Comparison of ENCODE assay signal across 7 mouse cellular contexts in genomic region chr10:93430915-93431522, GRCm38 (mm10). TPM values are rescaled to one million over a fixed set of nuclear protein-coding genes. Genes with fewer than 3 reads are reported as not detected.
DNase-seq lines count a peak whose midpoint lies in the region; ATAC-seq and TF ChIP-seq lines count a peak whose summit lies in the region.

No protein-coding gene starts in this region.

- no peak for TF ChIP-seq EP300 in stomach, postnatal 0 days (optimal IDR thresholded peaks at IDR 0.05)

- H3K27me3 ChIP-seq in forebrain, embryonic 10.5 days (ENCODE audit: poor library complexity, severe bottlenecking): peaks cover 15% of the 10 kb centered on the region
- H3K27me3 ChIP-seq in intestine, embryonic 16.5 days (replicated peaks; ENCODE audit: control insufficient read depth, insufficient read depth, low read length): no peaks in the 10 kb centered on the region
- no peaks in the 10 kb centered on the region for H3K27me3 ChIP-seq in stomach, postnatal 0 days (ENCODE audit: control insufficient read depth, insufficient read depth, low read length)

- peak; percentile 19; the same call in 1 of the 2 replicates for ATAC-seq in intestine, embryonic 16.5 days
- peak; percentile 78 for ATAC-seq in megakaryocyte, adult 5-6 weeks (ENCODE audit: poor library complexity, severe bottlenecking)
- no peak for ATAC-seq in stomach, postnatal 0 days (ENCODE audit: low FRiP score, low TSS enrichment)

- H3K9me3 ChIP-seq in forebrain, embryonic 10.5 days: no peaks in the 10 kb centered on the region
- no peaks in the 10 kb centered on the region for H3K9me3 ChIP-seq in intestine, embryonic 16.5 days (ENCODE audit: control insufficient read depth, low read length)
- no peaks in the 10 kb centered on the region for H3K9me3 ChIP-seq in stomach, postnatal 0 days (ENCODE audit: control insufficient read depth, low read length)

- 6% methylated on average over 22 of the region's 22 CpGs for WGBS in forebrain, embryonic 10.5 days
- 16% methylated on average over 22 of the region's 22 CpGs for WGBS in intestine, embryonic 16.5 days
- 18% methylated on average over 22 of the region's 22 CpGs for WGBS in stomach, postnatal 0 days

- peak overlapping the region; percentile 58 for H3K9ac ChIP-seq in intestine, embryonic 16.5 days (ENCODE audit: low read depth, low read length)
- peak overlapping the region; percentile 35; the same call in 1 of the 2 replicates for H3K9ac ChIP-seq in stomach, postnatal 0 days (ENCODE audit: low read length)

- H3K36me3 ChIP-seq in forebrain, embryonic 10.5 days (replicated peaks): no peaks in the 10 kb centered on the region
- no peaks in the 10 kb centered on the region for H3K36me3 ChIP-seq in intestine, embryonic 16.5 days (ENCODE audit: control insufficient read depth, insufficient read depth, low read length)
- H3K36me3 ChIP-seq in stomach, postnatal 0 days (ENCODE audit: control insufficient read depth, insufficient read depth, low read length): no peaks in the 10 kb centered on the region

- peak overlapping the region; percentile 47 for H3K4me3 ChIP-seq in forebrain, embryonic 10.5 days
- peak overlapping the region; percentile 36 for H3K4me3 ChIP-seq in intestine, embryonic 16.5 days (ENCODE audit: low read length)
- peak overlapping the region; percentile 13; the same call in 1 of the 2 replicates for H3K4me3 ChIP-seq in stomach, postnatal 0 days (ENCODE audit: low read depth, low read length)

- peak overlapping the region; percentile 44 for H3K4me2 ChIP-seq in intestine, embryonic 16.5 days (ENCODE audit: low read depth, low read length)
- peak overlapping the region; percentile 48 for H3K4me2 ChIP-seq in stomach, postnatal 0 days (replicated peaks; ENCODE audit: low read depth)

- H3K27ac ChIP-seq in forebrain, embryonic 10.5 days: peak overlapping the region; percentile 85
- H3K27ac ChIP-seq in intestine, embryonic 16.5 days (ENCODE audit: low read length): no peak overlapping the region
- H3K27ac ChIP-seq in stomach, postnatal 0 days (replicated peaks): no peak overlapping the region

- no peak for TF ChIP-seq CTCF in stomach, postnatal 0 days (IDR thresholded peaks at IDR 0.05; ENCODE audit: low read depth)

- peak; percentile 34 for DNase-seq in right cerebral cortex, postnatal 4 days
- no peak for DNase-seq in right cerebral cortex, postnatal 14 days
- DNase-seq in forebrain, embryonic 10.5 days (ENCODE audit: extremely low spot score, low spot score): peak; percentile 70
- peak; percentile 44 for DNase-seq in stomach, postnatal 0 days (ENCODE audit: low spot score)
- DNase-seq in frontal cortex, adult 2 months (ENCODE audit: extremely low spot score in 1 of 2, low spot score in 1 of 2): no peak

- peaks cover 31% of the 10 kb centered on the region for H3K4me1 ChIP-seq in forebrain, embryonic 10.5 days
- H3K4me1 ChIP-seq in intestine, embryonic 16.5 days (ENCODE audit: control insufficient read depth, insufficient read depth, low read length): peaks cover 15% of the 10 kb centered on the region; the same call in 1 of the 2 replicates
- H3K4me1 ChIP-seq in stomach, postnatal 0 days (replicated peaks; ENCODE audit: control insufficient read depth, insufficient read depth): peaks cover 5% of the 10 kb centered on the region; the same call in 1 of the 2 replicates

RNA-seq across cellular contexts. Expression of gene Lta4h, which starts 22.2 kb away (rescaled TPM):
- polyA plus RNA-seq in forebrain, embryonic 10.5 days (2016; fragmentation: Nextera tagmentation; extraction: Ambion mirVana): 150 and 152 TPM in 2 replicates
- 365 and 370 TPM in 2 replicates for polyA plus RNA-seq in intestine, embryonic 16.5 days (2015; fragmentation: Nextera tagmentation; extraction: Ambion mirVana)
- 297 and 307 TPM in 2 replicates for total RNA-seq in megakaryocyte, adult 5-6 weeks (2015)
- 232 and 285 TPM in 2 replicates for total RNA-seq in megakaryocyte, adult 5-6 weeks (2017)
- polyA plus RNA-seq in stomach, postnatal 0 days (2015; fragmentation: Nextera tagmentation; extraction: Ambion mirVana): 100 and 103 TPM in 2 replicates
- 71.1 and 82.2 TPM in 2 replicates for polyA plus RNA-seq in frontal cortex, adult 2 months (2012; rRNA removed)

RNA-seq across cellular contexts. Expression of gene Hal, which starts 57.5 kb away (rescaled TPM):
- 0.12 and 0.26 TPM in 2 replicates for polyA plus RNA-seq in forebrain, embryonic 10.5 days (2016; fragmentation: Nextera tagmentation; extraction: Ambion mirVana)
- 0.97 and 1.2 TPM in 2 replicates for polyA plus RNA-seq in intestine, embryonic 16.5 days (2015; fragmentation: Nextera tagmentation; extraction: Ambion mirVana)
- 14.1 and 14.2 TPM in 2 replicates for total RNA-seq in megakaryocyte, adult 5-6 weeks (2015)
- total RNA-seq in megakaryocyte, adult 5-6 weeks (2017): 6.9 and 10.2 TPM in 2 replicates
- 0.47 and 0.81 TPM in 2 replicates for polyA plus RNA-seq in stomach, postnatal 0 days (2015; fragmentation: Nextera tagmentation; extraction: Ambion mirVana)
- 0.02 TPM in 1 of 2 replicates, not detected in the other for polyA plus RNA-seq in frontal cortex, adult 2 months (2012; rRNA removed)

Comparison
In these comparisons a context has a peak if more than half of its experiments do, and no peak if none do; other contexts are left out.
1. DNase-seq: peak in right cerebral cortex, postnatal 4 days (single experiment), forebrain, embryonic 10.5 days (single experiment) and stomach, postnatal 0 days (single experiment); none in right cerebral cortex, postnatal 14 days (single experiment) and frontal cortex, adult 2 months (0 of 2).
2. Peak in every context shown above with its lines, with median percentiles within 50 percentile points of each other: H3K4me3 ChIP-seq.